Mouse (Mus musculus): ENCODE data around the gene Gm21541.
"Not testable (repeated sequence)": the region's sequence is repeated elsewhere in the genome, so short reads cannot be mapped to it uniquely, and the experiment has no call there.

The Gm21541 gene

GRCm38 (mm10) chr4:41903310-41903709, at the start of gene Gm21541:
TSS of gene Gm21541 (plus strand) at chr4:41903610.
- DNase-seq (ENCODE audit: low spot score) = not testable (repeated sequence)

GRCm38 (mm10) chr4:41941272-41941671, 37.9 kb downstream of the Gm21541 start, which contains the start of gene Gm20878:
TSS of gene Gm20878 (plus strand) at chr4:41941572.
- DNase-seq (ENCODE audit: low spot score) = not testable (repeated sequence)

All from urinary bladder, postnatal 25 days (tissue).